Mouse (Mus musculus) heart, postnatal 0 days (tissue): ENCODE measurements around the gene Sdhb. TPM values are rescaled to one million over a fixed set of nuclear protein-coding genes. Genes with fewer than 3 reads are reported as not detected.

Experiments used
- ATAC-seq: fragments of 200-750 bp; cut with Nextera tagmentation; 2 replicates; pipeline ENCODE4 v1.8.0; 2017; ENCODE audit warnings: low read depth, moderate number of reproducible peaks, moderate library complexity; ENCODE audit not compliant: insufficient read depth
- DNase-seq: peaks from one replicate; pipeline ENCODE4 v3.0.0-alpha.2; 2016; ENCODE audit warnings: low spot score
- H3K27ac ChIP-seq: fragments of 300-500 bp; sonication (generic); 2 replicates; pipeline ENCODE4 v1.5.1; 2014; ENCODE audit warnings: low read depth, mild to moderate bottlenecking
- H3K27me3 ChIP-seq: fragments of 300-500 bp; sonication (generic); 2 replicates; pipeline ENCODE4 v1.6.1; 2014; ENCODE audit warnings: low read length, mixed read lengths; ENCODE audit not compliant: control insufficient read depth, insufficient read depth
- H3K36me3 ChIP-seq: fragments of 300-500 bp; sonication (generic); replicated peaks from 2 replicates; pipeline ENCODE4 v1.6.1; 2014; ENCODE audit warnings: low read length, mixed read lengths; ENCODE audit not compliant: control insufficient read depth, insufficient read depth
- H3K4me1 ChIP-seq: fragments of 300-500 bp; sonication (generic); 2 replicates; pipeline ENCODE4 v1.6.1; 2014; ENCODE audit warnings: antibody characterized with exemption; ENCODE audit not compliant: control insufficient read depth, insufficient read depth
- H3K4me2 ChIP-seq: fragments of 300-500 bp; sonication (generic); 2 replicates; pipeline ENCODE4 v1.6.1; 2014; ENCODE audit warnings: low read depth, mild to moderate bottlenecking, low read length, moderate library complexity
- H3K4me3 ChIP-seq: fragments of 300-500 bp; sonication (generic); 2 replicates; pipeline ENCODE4 v1.5.1; 2014; ENCODE audit warnings: low read depth, low read length
- H3K9ac ChIP-seq: fragments of 300-500 bp; sonication (generic); replicated peaks from 2 replicates; pipeline ENCODE4 v1.6.1; 2014; ENCODE audit warnings: low read depth, low read length, mixed read lengths
- H3K9me3 ChIP-seq: fragments of 300-500 bp; sonication (generic); replicated peaks from 2 replicates; pipeline ENCODE4 v1.6.1; 2016; ENCODE audit warnings: low read length; ENCODE audit not compliant: control insufficient read depth
- CTCF ChIP-seq: IDR thresholded peaks from 2 replicates; pipeline ENCODE4 v1.5.1; 2016; ENCODE audit warnings: antibody characterized with exemption, control low read depth, low read depth
- EP300 ChIP-seq: IDR thresholded peaks from 2 replicates; pipeline ENCODE4 v1.6.1; 2016; ENCODE audit warnings: antibody characterized with exemption, low read depth
- WGBS: fragments of 180-500 bp; shearing (Covaris S2); extraction: QIAGEN DNeasy Blood & Tissue Kit; methylation state at CpG from one replicate; pipeline ENCODE4 v1.1.7; 2014; 5-methylcytosine and 5-hydroxymethylcytosine counted together
- polyA plus RNA-seq: library from polyadenylated mRNA; unstranded; fragments of >200 nt; fragmentation: Nextera tagmentation; extraction: Ambion mirVana; gene quantifications from 2 replicates; pipeline ENCODE4 v1.2.1, GENCODE M21; 2015
- total RNA-seq: library from RNA; depleted of rRNA; stranded (reverse); fragments of >200 nt; gene quantifications from 2 replicates; pipeline ENCODE4 v1.2.3, GENCODE M21; 2014; ENCODE audit warnings: low replicate concordance

Sdhb gene
- total and polyA plus RNA-seq, 2 experiments from 2014 or later = 947 to 1,828 TPM

- Histone ChIP-seq H3K4me1 (no peaks in the 10 kb centered on the region), H3K27ac (no peak overlapping the region), H3K9ac (no peak overlapping the region), H3K27me3 (no peaks in the 10 kb centered on the region), H3K4me3 (no peak overlapping the region), H3K9me3 (no peaks in the 10 kb centered on the region), H3K4me2 (no peak overlapping the region), H3K36me3 (peaks cover 82% of the 10 kb centered on the region)
- DNase-seq (no peak), ATAC-seq (no peak)
- 88% methylated on average over 9 of the region's 9 CpGs for WGBS
- TF ChIP-seq EP300 (no peak), CTCF (no peak)
Measured at GRCm38 (mm10) chr4:140996812-140997211, 35.8 kb downstream of the Sdhb start.

- Histone ChIP-seq H3K9ac (no peak overlapping the region), H3K27me3 (no peaks in the 10 kb centered on the region), H3K36me3 (peaks cover 51% of the 10 kb centered on the region), H3K9me3 (no peaks in the 10 kb centered on the region), H3K4me1 (peaks cover 8% of the 10 kb centered on the region; the same call in 1 of the 2 replicates), H3K4me3 (no peak overlapping the region), H3K4me2 (no peak overlapping the region), H3K27ac (no peak overlapping the region)
- WGBS = 80% methylated on average over 10 of the region's 13 CpGs
- ATAC-seq = no peak
- no peak for DNase-seq
- TF ChIP-seq CTCF = peak; percentile 32; the same call in 1 of the 2 replicates
- no peak for TF ChIP-seq EP300
Measured at GRCm38 (mm10) chr4:141005983-141006382, 45.0 kb downstream of the Sdhb start.

- DNase-seq = peak; percentile 55
- peaks cover 31% of the 10 kb centered on the region for H3K36me3 ChIP-seq
- TF ChIP-seq CTCF = no peak
- no peak for TF ChIP-seq EP300
Measured at GRCm38 (mm10) chr4:141008028-141008427, 47.0 kb downstream of the Sdhb start.

GRCm38 (mm10) chr4:141010118-141010517, 49.1 kb downstream of the Sdhb start, which contains the start of gene Mfap2:
Mfap2 (plus strand) TSS chr4:141010418.
- Histone ChIP-seq H3K36me3 (peaks cover 13% of the 10 kb centered on the region; the same call in 1 of the 2 replicates), H3K4me2 (peak within 1 kb of the TSS; percentile 82), H3K4me3 (peak within 1 kb of the TSS; percentile 58), H3K4me1 (peaks cover 8% of the 10 kb centered on the region; the same call in 1 of the 2 replicates), H3K9me3 (no peaks in the 10 kb centered on the region), H3K9ac (peak within 1 kb of the TSS; percentile 67), H3K27ac (peak within 1 kb of the TSS; percentile 68), H3K27me3 (no peaks in the 10 kb centered on the region)
- ATAC-seq (no peak), DNase-seq (no peak)
- WGBS = 17% methylated on average over 7 of the region's 7 CpGs
- TF ChIP-seq CTCF (no peak), EP300 (no peak)

More at GRCm38 (mm10) chr4:141008028-141008427, 47.0 kb downstream of the Sdhb start:
- WGBS = 34% methylated on average over 8 of the region's 8 CpGs
- Histone ChIP-seq H3K9ac (no peak overlapping the region), H3K4me2 (no peak overlapping the region), H3K27me3 (no peaks in the 10 kb centered on the region), H3K4me3 (no peak overlapping the region), H3K4me1 (peaks cover 8% of the 10 kb centered on the region; the same call in 1 of the 2 replicates), H3K9me3 (no peaks in the 10 kb centered on the region), H3K27ac (no peak overlapping the region)
- ATAC-seq = peak; percentile 59

- ATAC-seq (peak; percentile 45), DNase-seq (no peak)
- H3K4me3 ChIP-seq = peak overlapping the region; percentile 58
- peak overlapping the region; percentile 67 for H3K9ac ChIP-seq
- H3K27ac ChIP-seq = peak overlapping the region; percentile 68
- TF ChIP-seq EP300 = no peak
- no peak for TF ChIP-seq CTCF
- H3K27me3 ChIP-seq = no peaks in the 10 kb centered on the region
- 1% methylated on average over 26 of the region's 26 CpGs for WGBS
- peak overlapping the region; percentile 82 for H3K4me2 ChIP-seq
- no peaks in the 10 kb centered on the region for H3K9me3 ChIP-seq
- peaks cover 8% of the 10 kb centered on the region; the same call in 1 of the 2 replicates for H3K4me1 ChIP-seq
- H3K36me3 ChIP-seq = peaks cover 11% of the 10 kb centered on the region; the same call in 1 of the 2 replicates
Measured at GRCm38 (mm10) chr4:141010526-141010925, 49.5 kb downstream of the Sdhb start.
